In the genomic region with DNA sequence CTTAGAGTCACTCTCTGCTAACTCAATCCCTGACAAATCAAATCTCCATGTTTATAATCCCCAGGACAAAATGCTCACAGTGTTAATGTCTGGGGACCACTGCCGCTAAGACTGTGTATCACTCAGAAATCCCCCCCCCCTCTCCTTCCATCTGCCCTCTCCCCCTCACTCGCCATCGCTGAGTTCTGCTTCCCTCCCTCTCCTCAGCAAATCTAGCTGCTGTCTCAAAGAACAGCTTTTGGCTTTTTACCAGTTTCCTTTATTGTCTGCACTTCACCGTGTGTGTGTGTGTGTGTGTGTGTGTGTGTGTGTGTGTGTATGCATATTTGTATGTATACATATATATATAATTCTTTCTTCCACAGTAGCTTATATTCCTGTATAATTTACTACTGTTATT, we compare ENCODE assay signal across 19 mouse cellular contexts.
A peak's percentile ranks its signal among the peaks of the same experiment; 100 is the strongest.
DNase-seq lines count a peak whose midpoint lies in the region; ATAC-seq and TF ChIP-seq lines count a peak whose summit lies in the region.
"Had no signal": no experiment of that assay in that cellular context is flagged by ENCODE, and none has a peak within 500 bp of the region (broad histone marks: within the 10 kb centered on the region; RNA-seq: fewer than 3 reads in every experiment).

No protein-coding gene starts in this region.

- H3K4me1 ChIP-seq in forebrain, embryonic 15.5 days = 0 out of 2 replicates have a peak, but pooled peaks cover 5% of the 10 kb centered on the region
- H3K4me1 ChIP-seq in forebrain, embryonic 10.5 days = no peaks in the 10 kb centered on the region
- no peaks in the 10 kb centered on the region for H3K4me1 ChIP-seq in hindbrain, postnatal 0 days (ENCODE audit: insufficient read depth, low read length)
- H3K4me1 ChIP-seq in hindbrain, embryonic 11.5 days (replicated peaks; ENCODE audit: control insufficient read depth, insufficient read depth, low read length) = no peaks in the 10 kb centered on the region
- H3K4me1 ChIP-seq in lung, embryonic 14.5 days (ENCODE audit: insufficient read depth) = no peaks in the 10 kb centered on the region
- H3K4me1 ChIP-seq in neural tube, embryonic 15.5 days = no peaks in the 10 kb centered on the region; the same call in 1 of the 2 replicates
- H3K4me1 ChIP-seq: embryonic facial prominence, embryonic 13.5 days; hindbrain, embryonic 15.5 days had no signal

- H3K36me3 ChIP-seq in forebrain, embryonic 15.5 days = no peaks in the 10 kb centered on the region
- no peaks in the 10 kb centered on the region for H3K36me3 ChIP-seq in forebrain, embryonic 10.5 days (replicated peaks)
- no peaks in the 10 kb centered on the region for H3K36me3 ChIP-seq in hindbrain, postnatal 0 days (ENCODE audit: insufficient read depth, low read length)
- H3K36me3 ChIP-seq in hindbrain, embryonic 11.5 days (ENCODE audit: control insufficient read depth, insufficient read depth, low read length) = no peaks in the 10 kb centered on the region
- no peaks in the 10 kb centered on the region for H3K36me3 ChIP-seq in lung, embryonic 14.5 days (ENCODE audit: insufficient read depth)
- H3K36me3 ChIP-seq in neural tube, embryonic 15.5 days = no peaks in the 10 kb centered on the region
- H3K36me3 ChIP-seq: embryonic facial prominence, embryonic 13.5 days; heart, embryonic 15.5 days; hindbrain, embryonic 15.5 days had no signal

- DNase-seq in forebrain, embryonic 10.5 days (ENCODE audit: extremely low spot score, low spot score) = no peak
- peak; percentile 46 for DNase-seq in hindbrain, postnatal 0 days (ENCODE audit: low spot score)
- DNase-seq in hindbrain, embryonic 11.5 days (ENCODE audit: low spot score) = no peak
- peak; percentile 36 for DNase-seq in lung, embryonic 14.5 days
- DNase-seq in lung, postnatal 10 days = no peak
- DNase-seq in neural tube, embryonic 10.5 days (ENCODE audit: extremely low spot score, low spot score) = no peak
- DNase-seq: adrenal gland, postnatal 10 days; cerebellum, adult 18-20 months; cerebellum, adult 9-11 months; cerebellum, postnatal 36 days; gastrocnemius, postnatal 10 days; heart, adult 2 months; heart, postnatal 14 days had no signal

- WGBS in forebrain, embryonic 15.5 days = 14% methylated on average over 4 of the region's 4 CpGs
- 61% methylated on average over 4 of the region's 4 CpGs for WGBS in forebrain, embryonic 10.5 days
- 13% methylated on average over 4 of the region's 4 CpGs for WGBS in hindbrain, postnatal 0 days
- 61% methylated on average over 4 of the region's 4 CpGs for WGBS in hindbrain, embryonic 11.5 days
- 19% methylated on average over 4 of the region's 4 CpGs for WGBS in lung, embryonic 14.5 days
- 18% methylated on average over 4 of the region's 4 CpGs for WGBS in neural tube, embryonic 15.5 days

- ATAC-seq in forebrain, embryonic 15.5 days (replicated peaks) = peak; percentile 44; the same call in 1 of the 2 replicates
- ATAC-seq in hindbrain, postnatal 0 days = no peak
- ATAC-seq in hindbrain, embryonic 11.5 days (ENCODE audit: low FRiP score) = no peak
- ATAC-seq in lung, embryonic 14.5 days (ENCODE audit: insufficient read depth) = no peak
- ATAC-seq in neural tube, embryonic 15.5 days (ENCODE audit: low FRiP score) = 0 out of 2 replicates have a peak, but pooled peaks have one; percentile 12

- H3K4me3 ChIP-seq in forebrain, embryonic 15.5 days = no peak overlapping the region
- no peak overlapping the region for H3K4me3 ChIP-seq in forebrain, embryonic 10.5 days
- no peak overlapping the region for H3K4me3 ChIP-seq in hindbrain, postnatal 0 days (ENCODE audit: low read length)
- H3K4me3 ChIP-seq in hindbrain, embryonic 11.5 days (ENCODE audit: low read depth, low read length) = no peak overlapping the region
- no peak overlapping the region for H3K4me3 ChIP-seq in lung, embryonic 14.5 days (ENCODE audit: low read depth, low read length)
- no peak overlapping the region for H3K4me3 ChIP-seq in neural tube, embryonic 15.5 days (replicated peaks)
- H3K4me3 ChIP-seq: embryonic facial prominence, embryonic 13.5 days; heart, adult 2 months; heart, embryonic 15.5 days; hindbrain, embryonic 15.5 days had no signal

- no peak for TF ChIP-seq CTCF in hindbrain, postnatal 0 days (IDR thresholded peaks at IDR 0.05; ENCODE audit: low read depth)
- TF ChIP-seq CTCF in lung, embryonic 14.5 days (IDR thresholded peaks at IDR 0.05; ENCODE audit: low read depth) = no peak

- no peaks in the 10 kb centered on the region for H3K27me3 ChIP-seq in forebrain, embryonic 15.5 days
- H3K27me3 ChIP-seq in forebrain, embryonic 10.5 days (ENCODE audit: poor library complexity, severe bottlenecking) = 0 out of 2 replicates have a peak, but pooled peaks cover 3% of the 10 kb centered on the region
- H3K27me3 ChIP-seq in hindbrain, postnatal 0 days (ENCODE audit: insufficient read depth, low read length) = no peaks in the 10 kb centered on the region
- no peaks in the 10 kb centered on the region for H3K27me3 ChIP-seq in hindbrain, embryonic 11.5 days (ENCODE audit: control insufficient read depth, insufficient read depth, low read length)
- peaks cover 10% of the 10 kb centered on the region; the same call in 1 of the 2 replicates for H3K27me3 ChIP-seq in lung, embryonic 14.5 days (ENCODE audit: insufficient read depth, low read length)
- H3K27me3 ChIP-seq in neural tube, embryonic 15.5 days (replicated peaks) = no peaks in the 10 kb centered on the region
- H3K27me3 ChIP-seq: hindbrain, embryonic 15.5 days had no signal

- no peak overlapping the region for H3K9ac ChIP-seq in forebrain, embryonic 15.5 days (replicated peaks)
- H3K9ac ChIP-seq in hindbrain, postnatal 0 days (replicated peaks; ENCODE audit: low read length) = no peak overlapping the region
- no peak overlapping the region for H3K9ac ChIP-seq in hindbrain, embryonic 11.5 days (ENCODE audit: low read depth, low read length)
- H3K9ac ChIP-seq in lung, embryonic 14.5 days = no peak overlapping the region
- H3K9ac ChIP-seq in neural tube, embryonic 15.5 days (replicated peaks) = no peak overlapping the region
- H3K9ac ChIP-seq: embryonic facial prominence, embryonic 13.5 days; heart, embryonic 15.5 days; hindbrain, embryonic 15.5 days had no signal

- no peak overlapping the region for H3K27ac ChIP-seq in forebrain, embryonic 15.5 days (replicated peaks)
- no peak overlapping the region for H3K27ac ChIP-seq in forebrain, embryonic 10.5 days
- H3K27ac ChIP-seq in hindbrain, postnatal 0 days = no peak overlapping the region
- H3K27ac ChIP-seq in hindbrain, embryonic 11.5 days (ENCODE audit: low read depth, low read length) = no peak overlapping the region
- H3K27ac ChIP-seq in lung, embryonic 14.5 days (ENCODE audit: low read depth) = no peak overlapping the region
- no peak overlapping the region for H3K27ac ChIP-seq in neural tube, embryonic 15.5 days (replicated peaks)
- H3K27ac ChIP-seq: embryonic facial prominence, embryonic 13.5 days; heart, adult 2 months; heart, embryonic 15.5 days had no signal

- H3K4me2 ChIP-seq in forebrain, embryonic 15.5 days (replicated peaks) = no peak overlapping the region
- H3K4me2 ChIP-seq in hindbrain, postnatal 0 days (ENCODE audit: low read depth, low read length) = no peak overlapping the region
- no peak overlapping the region for H3K4me2 ChIP-seq in hindbrain, embryonic 11.5 days (replicated peaks; ENCODE audit: low read depth, low read length)
- H3K4me2 ChIP-seq in lung, embryonic 14.5 days = no peak overlapping the region
- H3K4me2 ChIP-seq in neural tube, embryonic 15.5 days = no peak overlapping the region
- H3K4me2 ChIP-seq: embryonic facial prominence, embryonic 13.5 days; heart, embryonic 11.5 days; heart, embryonic 15.5 days; hindbrain, embryonic 15.5 days had no signal

- H3K9me3 ChIP-seq in forebrain, embryonic 15.5 days = no peaks in the 10 kb centered on the region
- H3K9me3 ChIP-seq in forebrain, embryonic 10.5 days = no peaks in the 10 kb centered on the region; the same call in 1 of the 2 replicates
- no peaks in the 10 kb centered on the region for H3K9me3 ChIP-seq in hindbrain, postnatal 0 days (ENCODE audit: low read length)
- H3K9me3 ChIP-seq in hindbrain, embryonic 11.5 days (ENCODE audit: control insufficient read depth, low read length) = no peaks in the 10 kb centered on the region
- H3K9me3 ChIP-seq in lung, embryonic 14.5 days (ENCODE audit: low read depth, low read length) = no peaks in the 10 kb centered on the region
- H3K9me3 ChIP-seq in neural tube, embryonic 15.5 days (replicated peaks) = no peaks in the 10 kb centered on the region
- H3K9me3 ChIP-seq: embryonic facial prominence, embryonic 13.5 days; heart, embryonic 15.5 days; hindbrain, embryonic 15.5 days had no signal

Comparison
In these comparisons a context has a peak if more than half of its experiments do, and no peak if none do; other contexts are left out.
1. DNase-seq: peak in hindbrain, postnatal 0 days (single experiment) and lung, embryonic 14.5 days (single experiment); none in forebrain, embryonic 10.5 days (single experiment), hindbrain, embryonic 11.5 days (single experiment), lung, postnatal 10 days (single experiment) and neural tube, embryonic 10.5 days (single experiment).
2. ATAC-seq: peak in forebrain, embryonic 15.5 days (single experiment) and neural tube, embryonic 15.5 days (single experiment); none in hindbrain, postnatal 0 days (single experiment), hindbrain, embryonic 11.5 days (single experiment) and lung, embryonic 14.5 days (single experiment).